Mouse (Mus musculus): Measurements from ENCODE around the gene Xylt1. TPM values are rescaled to one million over a fixed set of nuclear protein-coding genes. Genes with fewer than 3 reads are reported as not detected.

The Xylt1 gene
- polyA plus RNA-seq, 2 experiments from 2014 or later = 2.7 to 3.0 TPM

GRCm38 (mm10) chr7:117720426-117720825, 339.6 kb downstream of the Xylt1 start:
- no peak for ATAC-seq
